Mouse (Mus musculus): Measurements from ENCODE around the gene Tmem97.

GRCm38 (mm10) chr11:78595773-78596172, 45.2 kb upstream of the Tmem97 start:
- TF ChIP-seq EP300 (optimal IDR thresholded peaks at IDR 0.05): no peak
- no peak for TF ChIP-seq CTCF (IDR thresholded peaks at IDR 0.05; ENCODE audit: low read depth)

All from stomach, postnatal 0 days (tissue).